Mouse (Mus musculus): ENCODE results near the gene C3. TPM values are rescaled to one million over a fixed set of nuclear protein-coding genes. Genes with fewer than 3 reads are reported as not detected.

Gene C3
- polyA plus RNA-seq, 1 experiment from 2014 or later = 0.19 TPM

DNA sequence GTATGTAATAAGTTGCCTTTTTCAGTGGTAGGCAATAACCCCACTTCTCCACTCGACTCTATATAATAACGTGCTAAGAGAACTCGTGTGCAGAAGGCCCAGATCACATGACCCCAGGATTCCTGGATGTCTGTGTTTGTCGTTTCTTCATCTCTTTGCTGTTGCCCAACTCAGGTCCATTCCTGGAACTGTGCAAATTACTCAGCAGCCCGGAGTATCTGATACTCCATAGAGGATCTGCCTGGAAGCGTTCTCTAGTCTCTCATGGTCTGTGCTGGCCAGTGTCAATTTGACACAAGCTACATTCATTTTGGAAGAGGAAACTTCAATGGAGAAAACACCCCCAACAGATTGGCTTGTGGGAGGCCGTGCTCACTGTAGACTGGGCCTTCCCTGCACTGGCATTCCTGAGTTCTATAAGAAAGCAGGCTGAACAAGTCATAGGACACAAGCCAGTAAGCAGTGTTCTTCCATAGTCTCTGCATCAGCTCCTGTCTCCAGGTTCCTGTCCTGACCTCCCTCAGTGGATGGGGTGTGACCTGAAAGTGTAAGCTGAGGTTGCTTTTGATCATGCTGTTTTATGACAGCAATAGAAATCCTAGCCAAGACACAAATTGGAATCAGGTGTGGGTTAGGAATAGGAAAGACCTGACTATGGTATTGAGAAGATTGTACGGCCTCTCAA lies 32.5 kb downstream of the C3 start:
- ATAC-seq (ENCODE audit: low FRiP score) (no peak), DNase-seq (ENCODE audit: low spot score, missing footprints) (no peak)
- H3K27ac ChIP-seq (ENCODE audit: low read depth, low read length) = no peak overlapping the region
- H3K4me1 ChIP-seq (ENCODE audit: control insufficient read depth, insufficient read depth, low read length) = no peaks in the 10 kb centered on the region
- no peak overlapping the region for H3K4me3 ChIP-seq (ENCODE audit: low read depth, low read length)
- H3K36me3 ChIP-seq (ENCODE audit: control insufficient read depth, insufficient read depth, low read length) = no peaks in the 10 kb centered on the region
- H3K27me3 ChIP-seq (ENCODE audit: control insufficient read depth, insufficient read depth, low read length) = no peaks in the 10 kb centered on the region
- H3K4me2 ChIP-seq = no peak overlapping the region
- WGBS = 86% methylated on average over 8 of the region's 8 CpGs
- H3K9me3 ChIP-seq (ENCODE audit: control insufficient read depth, low read length) = no peaks in the 10 kb centered on the region
- no peak overlapping the region for H3K9ac ChIP-seq (ENCODE audit: low read length)

DNA sequence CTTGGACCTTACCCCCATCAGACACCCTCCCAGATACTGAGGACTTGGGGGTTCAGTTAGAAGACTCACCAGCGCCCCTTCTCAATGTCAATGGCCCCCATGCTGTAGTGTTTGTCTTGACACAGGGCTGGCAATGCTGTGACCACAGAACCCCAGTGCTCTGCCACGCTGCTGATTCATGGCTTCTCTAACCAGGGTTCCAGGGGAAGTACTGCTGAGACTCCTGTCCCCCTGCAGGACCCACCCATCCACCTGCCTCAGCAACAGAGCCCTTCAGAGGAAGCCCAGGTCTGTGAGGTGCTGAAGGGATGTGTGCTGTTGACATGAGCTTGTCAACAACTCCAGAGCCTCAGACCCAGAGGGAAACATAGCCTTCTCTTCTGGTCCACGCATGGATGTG lies 33.2 kb downstream of the C3 start:
- no peak overlapping the region for H3K27ac ChIP-seq (ENCODE audit: low read depth, low read length)
- H3K27me3 ChIP-seq (ENCODE audit: control insufficient read depth, insufficient read depth, low read length) = no peaks in the 10 kb centered on the region
- no peak overlapping the region for H3K4me3 ChIP-seq (ENCODE audit: low read depth, low read length)
- no peak overlapping the region for H3K9ac ChIP-seq (ENCODE audit: low read length)
- H3K4me1 ChIP-seq (ENCODE audit: control insufficient read depth, insufficient read depth, low read length) = no peaks in the 10 kb centered on the region
- H3K9me3 ChIP-seq (ENCODE audit: control insufficient read depth, low read length) = no peaks in the 10 kb centered on the region
- no peak overlapping the region for H3K4me2 ChIP-seq
- no peaks in the 10 kb centered on the region for H3K36me3 ChIP-seq (ENCODE audit: control insufficient read depth, insufficient read depth, low read length)
- no peak for DNase-seq (ENCODE audit: low spot score, missing footprints)
- no peak for ATAC-seq (ENCODE audit: low FRiP score)
- 73% methylated on average over 3 of the region's 3 CpGs for WGBS

DNA sequence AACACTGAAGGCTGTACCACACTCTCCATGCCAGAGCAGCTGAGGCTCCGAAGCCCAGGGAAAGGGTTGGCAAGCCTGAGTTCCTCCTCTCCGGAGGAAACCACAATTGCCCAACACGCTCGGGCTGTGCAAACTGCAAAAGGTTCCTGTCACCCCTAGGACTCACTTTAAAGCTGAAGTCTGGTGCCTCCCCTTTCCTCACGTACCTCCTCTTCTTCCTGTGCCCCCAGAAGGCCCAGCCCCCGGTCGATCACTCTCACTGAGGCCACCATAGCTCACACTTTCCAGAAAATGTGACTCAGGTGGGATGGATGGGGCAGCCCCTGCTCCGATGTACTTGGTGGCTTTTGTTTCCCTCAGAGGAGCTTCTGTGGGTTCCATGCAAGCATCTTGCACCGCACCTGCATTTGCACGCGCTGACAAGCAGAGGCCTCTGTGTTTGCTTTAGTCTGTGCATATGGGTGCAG lies 33.9 kb downstream of the C3 start, which contains the start of gene Tnfsf14:
Gene Tnfsf14, minus strand, starts transcription at position 137 of the 467 bp plus-strand sequence.
- H3K9me3 ChIP-seq (ENCODE audit: control insufficient read depth, low read length) = no peaks in the 10 kb centered on the region
- no peak within 1 kb of the TSS for H3K27ac ChIP-seq (ENCODE audit: low read depth, low read length)
- no peak for ATAC-seq (ENCODE audit: low FRiP score)
- DNase-seq (ENCODE audit: low spot score, missing footprints) = no peak
- WGBS = 77% methylated on average over 11 of the region's 11 CpGs
- H3K36me3 ChIP-seq (ENCODE audit: control insufficient read depth, insufficient read depth, low read length) = no peaks in the 10 kb centered on the region
- no peaks in the 10 kb centered on the region for H3K27me3 ChIP-seq (ENCODE audit: control insufficient read depth, insufficient read depth, low read length)
- H3K9ac ChIP-seq (ENCODE audit: low read length) = no peak within 1 kb of the TSS
- H3K4me3 ChIP-seq (ENCODE audit: low read depth, low read length) = no peak within 1 kb of the TSS
- no peak within 1 kb of the TSS for H3K4me2 ChIP-seq
- no peaks in the 10 kb centered on the region for H3K4me1 ChIP-seq (ENCODE audit: control insufficient read depth, insufficient read depth, low read length)

DNA sequence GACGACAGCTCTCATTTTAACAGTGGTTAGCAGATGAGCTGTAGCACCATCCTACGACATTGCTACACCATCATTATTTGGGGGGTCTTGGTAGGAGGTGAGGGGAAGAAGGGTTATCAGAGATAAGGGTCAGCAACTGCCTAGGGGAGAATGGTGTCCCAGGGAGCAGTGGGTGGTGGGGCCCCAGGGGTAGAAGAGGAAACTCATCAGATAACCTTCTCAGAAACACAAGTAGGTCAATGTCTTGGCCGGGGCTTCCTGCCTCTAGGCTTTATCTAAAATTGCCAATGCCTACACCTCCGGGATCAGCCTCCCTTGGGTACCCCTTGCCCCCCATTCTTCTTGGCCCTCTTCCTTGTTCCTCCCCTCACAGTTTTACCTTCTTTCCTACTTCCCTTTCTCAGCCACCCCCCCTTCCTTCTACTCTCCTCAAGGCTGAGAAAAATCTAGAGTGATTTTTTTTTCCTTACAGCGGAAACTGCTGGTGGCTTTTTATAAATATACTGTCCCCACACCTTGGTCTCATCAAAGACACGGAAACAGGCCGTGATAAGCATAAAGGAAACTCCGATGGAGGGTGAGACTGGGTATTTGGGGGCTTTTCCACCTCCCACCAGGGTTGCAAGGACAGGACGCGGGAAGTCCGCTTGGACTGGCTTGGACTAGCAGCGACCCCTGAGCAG lies 39.3 kb downstream of the C3 start:
- H3K9me3 ChIP-seq (ENCODE audit: control insufficient read depth, low read length) = no peaks in the 10 kb centered on the region
- ATAC-seq (ENCODE audit: low FRiP score) (no peak), DNase-seq (ENCODE audit: low spot score, missing footprints) (no peak)
- H3K4me2 ChIP-seq = no peak overlapping the region
- 91% methylated on average over 12 of the region's 12 CpGs for WGBS
- no peak overlapping the region for H3K4me3 ChIP-seq (ENCODE audit: low read depth, low read length)
- no peak overlapping the region for H3K9ac ChIP-seq (ENCODE audit: low read length)
- H3K4me1 ChIP-seq (ENCODE audit: control insufficient read depth, insufficient read depth, low read length) = no peaks in the 10 kb centered on the region
- no peaks in the 10 kb centered on the region for H3K27me3 ChIP-seq (ENCODE audit: control insufficient read depth, insufficient read depth, low read length)
- no peak overlapping the region for H3K27ac ChIP-seq (ENCODE audit: low read depth, low read length)
- no peaks in the 10 kb centered on the region for H3K36me3 ChIP-seq (ENCODE audit: control insufficient read depth, insufficient read depth, low read length)

DNA sequence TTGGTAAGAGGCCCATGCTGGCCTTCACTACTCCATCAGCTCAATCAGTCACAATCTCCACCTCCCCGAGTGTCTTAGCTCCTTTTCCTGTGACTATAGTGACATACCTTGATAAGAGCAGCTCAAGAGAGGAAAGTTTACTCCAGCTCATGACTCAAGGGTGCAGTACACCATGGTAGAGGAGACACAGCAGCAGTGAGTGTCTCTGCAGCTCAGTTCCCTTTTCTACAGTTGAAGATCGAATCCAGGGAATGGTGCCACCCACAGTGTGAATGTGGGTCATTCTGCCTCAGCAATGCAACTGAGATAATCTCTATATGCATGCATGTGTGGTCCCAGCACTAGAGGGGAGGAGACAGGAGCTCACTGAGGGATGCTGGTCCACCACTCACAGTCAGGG lies 42.3 kb downstream of the C3 start:
- WGBS = 66% methylated on average over 2 of the region's 2 CpGs
- no peak overlapping the region for H3K27ac ChIP-seq (ENCODE audit: low read depth, low read length)

DNA sequence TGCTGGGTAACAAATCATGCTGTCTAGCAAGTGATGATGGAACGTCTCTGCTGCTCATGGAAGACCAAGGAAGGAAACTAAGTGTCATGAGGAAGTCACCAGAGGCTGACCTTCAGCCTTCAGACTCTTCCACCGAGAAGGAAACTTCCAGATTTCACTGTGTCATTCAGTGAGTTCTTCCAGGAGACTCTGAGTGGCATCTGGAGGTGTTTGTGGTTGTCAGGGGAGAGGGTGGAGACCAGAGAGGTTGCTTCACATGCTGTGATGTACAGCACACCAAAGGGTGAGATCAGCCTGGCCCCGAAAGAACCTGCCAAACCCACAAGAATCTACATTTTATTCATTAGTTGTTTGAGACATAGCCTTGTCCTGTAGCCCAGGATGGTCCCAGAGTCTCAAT lies 45.1 kb downstream of the C3 start:
- Histone ChIP-seq H3K36me3 (ENCODE audit: control insufficient read depth, insufficient read depth, low read length) (no peaks in the 10 kb centered on the region), H3K27ac (ENCODE audit: low read depth, low read length) (no peak overlapping the region), H3K4me3 (ENCODE audit: low read depth, low read length) (no peak overlapping the region), H3K27me3 (ENCODE audit: control insufficient read depth, insufficient read depth, low read length) (no peaks in the 10 kb centered on the region), H3K9me3 (ENCODE audit: control insufficient read depth, low read length) (no peaks in the 10 kb centered on the region), H3K4me1 (ENCODE audit: control insufficient read depth, insufficient read depth, low read length) (no peaks in the 10 kb centered on the region), H3K4me2 (no peak overlapping the region), H3K9ac (ENCODE audit: low read length) (no peak overlapping the region)
- ATAC-seq (ENCODE audit: low FRiP score) (no peak), DNase-seq (ENCODE audit: low spot score, missing footprints) (no peak)
- 79% methylated on average over 3 of the region's 3 CpGs for WGBS

More for the DNA sequence above, 42.3 kb downstream of the C3 start:
- Histone ChIP-seq H3K9ac (ENCODE audit: low read length) (no peak overlapping the region), H3K4me1 (ENCODE audit: control insufficient read depth, insufficient read depth, low read length) (no peaks in the 10 kb centered on the region), H3K4me3 (ENCODE audit: low read depth, low read length) (no peak overlapping the region), H3K4me2 (no peak overlapping the region), H3K27me3 (ENCODE audit: control insufficient read depth, insufficient read depth, low read length) (no peaks in the 10 kb centered on the region), H3K9me3 (ENCODE audit: control insufficient read depth, low read length) (no peaks in the 10 kb centered on the region), H3K36me3 (ENCODE audit: control insufficient read depth, insufficient read depth, low read length) (no peaks in the 10 kb centered on the region)
- ATAC-seq (ENCODE audit: low FRiP score) (no peak), DNase-seq (ENCODE audit: low spot score, missing footprints) (no peak)

DNA sequence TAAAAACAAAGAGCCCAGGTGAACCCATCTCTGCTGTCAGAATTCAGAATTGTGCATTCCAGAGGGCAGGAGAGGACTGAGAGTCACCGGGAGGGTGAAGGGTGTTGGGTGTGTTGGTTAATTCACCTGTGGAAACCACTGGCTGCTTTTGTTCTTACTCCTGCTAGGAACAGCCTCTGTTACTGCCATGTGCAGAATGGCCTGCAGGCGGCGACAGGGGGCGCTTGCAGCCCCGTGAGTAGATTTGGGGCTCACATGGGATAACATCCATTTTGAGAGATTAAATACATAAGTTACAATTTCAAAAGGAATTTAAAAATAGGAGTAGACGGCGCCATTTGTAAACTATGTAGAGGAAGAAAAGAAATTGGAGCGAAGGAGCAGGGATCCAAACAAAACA lies 47.6 kb downstream of the C3 start:
- no peak for DNase-seq (ENCODE audit: low spot score, missing footprints)
- WGBS = 29% methylated on average over 8 of the region's 8 CpGs

DNA sequence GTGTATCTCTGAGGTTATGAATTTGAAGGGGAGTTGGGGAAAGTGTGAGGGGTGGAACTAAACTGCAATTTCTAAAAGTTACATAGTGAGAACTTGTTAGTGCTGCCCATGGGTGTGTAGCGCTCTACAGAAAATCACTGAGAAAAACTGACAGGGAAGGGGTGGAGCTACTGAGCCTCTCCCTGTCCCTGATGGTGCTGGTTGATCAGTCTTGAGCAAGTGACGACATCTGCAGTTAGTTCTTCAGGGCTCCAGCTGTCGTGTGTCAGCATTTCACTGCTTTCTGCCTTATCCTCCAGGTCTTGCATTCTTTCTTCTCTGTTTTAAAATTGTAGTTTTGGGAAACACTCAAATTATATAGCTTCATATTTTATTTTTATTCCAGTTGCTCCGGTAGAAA lies 54.6 kb downstream of the C3 start:
- Histone ChIP-seq H3K4me2 (no peak overlapping the region), H3K4me3 (ENCODE audit: low read depth, low read length) (no peak overlapping the region), H3K4me1 (ENCODE audit: control insufficient read depth, insufficient read depth, low read length) (no peaks in the 10 kb centered on the region), H3K9me3 (ENCODE audit: control insufficient read depth, low read length) (no peaks in the 10 kb centered on the region), H3K27me3 (ENCODE audit: control insufficient read depth, insufficient read depth, low read length) (no peaks in the 10 kb centered on the region), H3K9ac (ENCODE audit: low read length) (no peak overlapping the region), H3K27ac (ENCODE audit: low read depth, low read length) (no peak overlapping the region), H3K36me3 (ENCODE audit: control insufficient read depth, insufficient read depth, low read length) (no peaks in the 10 kb centered on the region)
- WGBS = 78% methylated on average over 4 of the region's 4 CpGs
- ATAC-seq (ENCODE audit: low FRiP score) (no peak), DNase-seq (ENCODE audit: low spot score, missing footprints) (no peak)

More for the DNA sequence above, 47.6 kb downstream of the C3 start:
- Histone ChIP-seq H3K27me3 (ENCODE audit: control insufficient read depth, insufficient read depth, low read length) (no peaks in the 10 kb centered on the region), H3K27ac (ENCODE audit: low read depth, low read length) (no peak overlapping the region), H3K9me3 (ENCODE audit: control insufficient read depth, low read length) (no peaks in the 10 kb centered on the region), H3K9ac (ENCODE audit: low read length) (no peak overlapping the region), H3K4me2 (no peak overlapping the region), H3K36me3 (ENCODE audit: control insufficient read depth, insufficient read depth, low read length) (no peaks in the 10 kb centered on the region), H3K4me1 (ENCODE audit: control insufficient read depth, insufficient read depth, low read length) (no peaks in the 10 kb centered on the region), H3K4me3 (ENCODE audit: low read depth, low read length) (no peak overlapping the region)
- no peak for ATAC-seq (ENCODE audit: low FRiP score)

DNA sequence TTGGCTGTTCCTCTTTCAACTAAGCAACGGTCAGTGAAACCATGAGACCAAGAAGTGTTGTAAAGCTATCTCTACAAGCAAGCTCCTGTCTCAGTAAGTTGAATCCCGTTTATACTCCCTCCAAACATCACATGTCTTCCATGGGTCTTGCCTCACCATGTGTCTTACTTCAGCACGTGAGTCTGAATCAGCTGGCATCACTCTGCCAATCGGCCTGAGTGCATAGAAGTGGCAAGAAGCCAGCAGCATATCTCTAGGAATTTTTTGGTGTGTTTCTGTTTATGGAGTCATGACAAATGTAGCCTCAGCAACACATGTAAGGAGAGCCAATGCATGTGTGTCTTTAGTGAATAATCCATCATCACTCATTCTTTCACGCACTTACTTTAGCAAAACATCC lies 55.6 kb downstream of the C3 start:
- H3K4me3 ChIP-seq (ENCODE audit: low read depth, low read length) = no peak overlapping the region
- no peak overlapping the region for H3K9ac ChIP-seq (ENCODE audit: low read length)
- ATAC-seq (ENCODE audit: low FRiP score) = no peak
- no peak overlapping the region for H3K27ac ChIP-seq (ENCODE audit: low read depth, low read length)
- WGBS = 82% methylated on average over 5 of the region's 5 CpGs
- H3K27me3 ChIP-seq (ENCODE audit: control insufficient read depth, insufficient read depth, low read length) = no peaks in the 10 kb centered on the region
- H3K36me3 ChIP-seq (ENCODE audit: control insufficient read depth, insufficient read depth, low read length) = no peaks in the 10 kb centered on the region
- H3K4me2 ChIP-seq = no peak overlapping the region
- H3K4me1 ChIP-seq (ENCODE audit: control insufficient read depth, insufficient read depth, low read length) = no peaks in the 10 kb centered on the region
- no peaks in the 10 kb centered on the region for H3K9me3 ChIP-seq (ENCODE audit: control insufficient read depth, low read length)
- DNase-seq (ENCODE audit: low spot score, missing footprints) = no peak

All from midbrain, embryonic 11.5 days (tissue).